Mouse (Mus musculus) urinary bladder, postnatal 0 days (tissue): Measurements from ENCODE around the gene Zfp846. TPM values are rescaled to one million over a fixed set of nuclear protein-coding genes. Genes with fewer than 3 reads are reported as not detected.

ENCODE experiments used
- polyA plus RNA-seq: library from polyadenylated mRNA; unstranded; fragments of >200 nt; fragmentation: Nextera tagmentation; extraction: Ambion mirVana; gene quantifications from 2 replicates; pipeline ENCODE4 v1.2.1, GENCODE M21; 2015

Zfp846 gene
- 6.2 and 6.6 TPM in 2 replicates for polyA plus RNA-seq

DNA sequence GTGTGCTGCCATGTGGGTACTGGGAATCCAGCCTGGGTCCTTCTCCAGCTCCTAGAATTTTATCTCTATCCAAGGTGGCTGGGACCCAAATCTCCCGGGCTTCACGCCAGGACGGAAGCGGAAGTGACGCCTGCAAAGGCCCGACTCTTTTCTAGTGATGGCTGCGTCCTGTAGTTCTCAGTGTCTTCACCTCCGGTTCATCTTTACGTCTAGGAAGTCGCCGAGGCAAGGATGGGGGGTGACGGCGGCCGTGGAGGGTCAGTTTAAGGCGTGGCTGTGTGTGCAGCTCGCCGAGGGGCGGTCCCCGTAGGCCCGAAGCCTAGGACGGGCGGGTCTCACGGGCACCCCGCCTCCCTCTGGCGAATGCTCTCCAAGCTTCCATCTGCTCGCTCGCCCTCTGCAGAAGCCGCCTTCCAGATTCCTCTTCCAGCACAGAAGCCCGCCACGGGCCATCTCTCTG is at the start of gene Zfp846:
TSS of gene Zfp846 (plus strand) at position 117 of the 460 bp plus-strand sequence.

DNA sequence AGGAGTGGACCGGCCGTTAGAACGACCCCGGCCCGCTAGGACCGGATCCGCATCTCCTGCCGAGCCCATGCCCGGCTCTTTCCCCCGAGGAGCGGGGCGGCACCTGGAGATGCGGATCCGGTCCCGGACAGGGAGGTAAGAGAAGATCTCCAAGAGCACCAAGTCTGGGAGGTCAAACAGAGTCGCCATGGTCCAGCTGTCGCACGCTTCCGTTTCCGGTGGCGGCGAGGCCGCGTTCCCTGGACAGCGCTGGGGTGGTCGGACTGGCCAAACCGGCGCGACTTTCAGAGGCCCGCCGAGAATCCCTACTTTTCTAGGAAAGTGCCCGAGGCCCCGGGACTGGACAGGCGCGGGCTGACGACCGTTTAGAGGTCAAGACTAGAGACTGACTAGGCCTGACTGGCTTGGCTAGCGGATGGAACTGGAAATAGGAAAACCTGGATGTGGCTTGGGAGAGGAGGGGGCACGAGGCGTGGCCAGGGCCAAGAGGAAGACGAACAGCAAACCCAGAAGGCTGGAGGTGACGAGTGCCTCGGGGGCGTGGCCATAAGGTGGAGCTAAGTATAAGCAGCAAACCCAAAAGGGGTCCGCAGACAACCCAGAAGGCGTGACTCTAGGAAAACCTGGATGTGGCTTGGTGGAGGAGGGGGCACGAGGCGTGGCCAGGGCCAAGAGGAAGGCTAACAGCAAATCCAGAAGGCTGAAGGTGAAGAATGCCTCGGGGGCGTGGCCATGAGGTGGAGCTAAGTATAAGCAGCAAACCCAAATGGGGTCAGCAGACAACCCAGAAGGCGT is 61.2 kb downstream of the Zfp846 start, which contains the start of gene Ubl5:
TSS of gene Ubl5 (plus strand) at position 778 of the 795 bp plus-strand sequence.

DNA sequence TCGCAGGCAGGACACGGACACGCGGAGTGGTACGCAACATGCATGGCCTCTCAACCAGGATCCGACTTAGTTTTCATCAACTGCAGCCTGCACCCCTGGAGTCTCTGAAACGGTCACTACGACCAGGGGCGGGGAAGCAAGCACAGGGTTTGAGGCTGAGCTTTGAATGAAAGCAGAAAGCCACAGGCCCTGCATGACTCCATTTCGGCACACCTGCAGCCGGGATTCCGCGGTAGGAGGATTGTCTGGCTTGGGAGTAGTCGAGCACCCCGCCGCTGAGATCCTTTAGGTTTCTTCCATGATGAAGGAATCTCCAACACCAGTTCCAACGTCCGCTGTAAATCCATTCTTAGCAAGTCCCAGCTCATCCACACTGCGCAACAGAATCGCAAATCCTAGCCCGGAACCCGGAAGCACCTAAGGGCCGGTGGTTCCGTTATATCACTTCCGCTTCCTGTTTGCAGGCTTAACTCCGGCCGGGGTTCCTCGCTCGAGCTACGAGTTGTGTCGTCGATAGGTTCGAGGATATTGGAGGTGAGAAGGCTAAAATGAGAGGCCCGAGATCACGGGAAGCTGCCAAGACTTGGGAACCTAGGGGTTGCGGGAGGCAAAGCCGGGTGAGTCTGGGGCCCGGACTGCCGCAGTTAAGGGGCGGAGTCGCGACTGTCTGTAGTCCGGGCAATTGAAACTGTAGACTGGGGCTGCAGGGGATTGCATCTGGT is 63.4 kb downstream of the Zfp846 start, which contains the start of gene Fbxl12:
TSS of gene Fbxl12 (minus strand) at position 408 of the 722 bp plus-strand sequence.

GRCm38 (mm10) chr9:20651602-20652259 is 70.6 kb downstream of the Zfp846 start, which contains the start of gene Pin1:
Gene Pin1 (plus strand): TSS chr9:20652095.

Other genes with a start within 250 kb of the Zfp846 start
- gene Olfr18, start 245.2 kb upstream of the Zfp846 start, polyA plus RNA-seq: not detected in 2 replicates
- 36.4 and 39.5 TPM in 2 replicates for gene Zfp560, start 196.1 kb upstream of the Zfp846 start, polyA plus RNA-seq
- gene Zfp26, start 121.1 kb upstream of the Zfp846 start, polyA plus RNA-seq: 6.2 and 11.1 TPM in 2 replicates
- gene Zfp426, start 88.5 kb upstream of the Zfp846 start, polyA plus RNA-seq: 9.6 and 11.3 TPM in 2 replicates
- 37.6 and 45.4 TPM in 2 replicates for gene Zfp266, start 59.9 kb upstream of the Zfp846 start, polyA plus RNA-seq
- 287 and 316 TPM in 2 replicates for gene Ubl5, start 61.6 kb downstream of the Zfp846 start, polyA plus RNA-seq
- gene Fbxl12, start 63.5 kb downstream of the Zfp846 start, polyA plus RNA-seq: 9.2 and 10.4 TPM in 2 replicates
- 36.1 and 37.6 TPM in 2 replicates for gene Pin1, start 70.8 kb downstream of the Zfp846 start, polyA plus RNA-seq
- gene Olfm2, start 165.1 kb downstream of the Zfp846 start, polyA plus RNA-seq: 5.4 and 6.0 TPM in 2 replicates
- gene Col5a3, start 233.8 kb downstream of the Zfp846 start, polyA plus RNA-seq: 8.1 and 11.4 TPM in 2 replicates
- gene Rdh8, start 237.2 kb downstream of the Zfp846 start, polyA plus RNA-seq: not detected in 2 replicates